Mouse (Mus musculus) gastrocnemius, postnatal 10 days (tissue): Measurements from ENCODE around the gene Rap1gap2. TPM values are rescaled to one million over a fixed set of nuclear protein-coding genes. Genes with fewer than 3 reads are reported as not detected.

Experiments used
- DNase-seq: peaks from one replicate; pipeline ENCODE4 v3.0.0; 2021; ENCODE audit warnings: mixed read lengths
- long read RNA-seq, 2 experiments: library from polyadenylated mRNA; stranded (forward); transcript quantifications; one replicate each; pipeline ENCODE4 v2.0.0; 2021
- total RNA-seq, 2 experiments: library from RNA; stranded (reverse); gene quantifications; 2 replicates each; pipeline ENCODE4 v1.2.3; 2021

The Rap1gap2 gene
- total RNA-seq, result 10 to 100 TPM; 15.0 to 16.1 TPM
- long read RNA-seq, experiment 1, partial matches to known transcripts, result 2 of 18 reads
- long read RNA-seq, experiment 1, other reads (novel, unspliced or antisense), result 16 of 18 reads
- long read RNA-seq, experiment 2, partial matches to known transcripts, result 4 of 15 reads
- long read RNA-seq, experiment 2, other reads (novel, unspliced or antisense), result 11 of 15 reads

GRCm38 (mm10) chr11:74610545-74611176 lies at the start of gene Rap1gap2:
Rap1gap2 (minus strand) TSS chr11:74610915.
- peak; percentile 18 for DNase-seq

GRCm38 (mm10) chr11:74660336-74660735 lies 49.6 kb upstream of the Rap1gap2 start:
- no peak for DNase-seq

- DNase-seq, result no peak
Measured at GRCm38 (mm10) chr11:74655941-74656340, 45.2 kb upstream of the Rap1gap2 start.

- DNase-seq, result peak; percentile 18
Measured at GRCm38 (mm10) chr11:74653385-74653784, 42.7 kb upstream of the Rap1gap2 start.

- peak; percentile 23 for DNase-seq
Measured at GRCm38 (mm10) chr11:74652791-74653191, 42.1 kb upstream of the Rap1gap2 start.

GRCm38 (mm10) chr11:74650576-74651100 lies 39.9 kb upstream of the Rap1gap2 start:
- no peak for DNase-seq

GRCm38 (mm10) chr11:74649647-74650551 lies 39.2 kb upstream of the Rap1gap2 start:
- DNase-seq, result no peak

- peak; percentile 97 for DNase-seq
Measured at GRCm38 (mm10) chr11:74649095-74649646, 38.5 kb upstream of the Rap1gap2 start, which contains the start of gene Cluh. Cluh (plus strand) TSS chr11:74649495.

- no peak for DNase-seq
Measured at GRCm38 (mm10) chr11:74648676-74649075, 38.0 kb upstream of the Rap1gap2 start.

GRCm38 (mm10) chr11:74647966-74648365 lies 37.3 kb upstream of the Rap1gap2 start:
- no peak for DNase-seq

GRCm38 (mm10) chr11:74639628-74640027 lies 28.9 kb upstream of the Rap1gap2 start:
- no peak for DNase-seq

- DNase-seq, result no peak
Measured at GRCm38 (mm10) chr11:74638791-74639411, 28.2 kb upstream of the Rap1gap2 start.

- peak; percentile 77 for DNase-seq
Measured at GRCm38 (mm10) chr11:74637971-74638790, 27.5 kb upstream of the Rap1gap2 start.

GRCm38 (mm10) chr11:74637486-74637885 lies 26.8 kb upstream of the Rap1gap2 start:
- no peak for DNase-seq

GRCm38 (mm10) chr11:74634490-74635275 lies 24.0 kb upstream of the Rap1gap2 start:
- DNase-seq, result peak; percentile 54

GRCm38 (mm10) chr11:74631880-74632789 lies 21.4 kb upstream of the Rap1gap2 start:
- no peak for DNase-seq

- no peak for DNase-seq
Measured at GRCm38 (mm10) chr11:74627481-74627880, 16.8 kb upstream of the Rap1gap2 start.

GRCm38 (mm10) chr11:74625333-74625732 lies 14.6 kb upstream of the Rap1gap2 start:
- DNase-seq, result no peak

- peak; percentile 38 for DNase-seq
Measured at GRCm38 (mm10) chr11:74623693-74624092, 13.0 kb upstream of the Rap1gap2 start.
